Mouse (Mus musculus) c-Kit-negative CD71-positive TER-119-positive erythroid progenitor cells, embryonic 14.5 days (primary cell): ENCODE measurements around the gene Sema5b.

Experiments used
- DNase-seq: peaks from one replicate; pipeline ENCODE4 v3.0.0-alpha.2; 2013; ENCODE audit warnings: low read depth, low spot score

Gene Sema5b

GRCm38 (mm10) chr16:35541117-35541641, at the start of gene Sema5b:
Sema5b (plus strand) TSS chr16:35541145.
- DNase-seq, result no peak

GRCm38 (mm10) chr16:35500342-35500741, 40.6 kb upstream of the Sema5b start:
- DNase-seq, result no peak

- no peak for DNase-seq
These were observed 39.7 kb upstream of the Sema5b start for GRCm38 (mm10) chr16:35501106-35501760.

- no peak for DNase-seq
These were observed 38.5 kb upstream of the Sema5b start for GRCm38 (mm10) chr16:35502456-35502855.

GRCm38 (mm10) chr16:35504266-35504665, 36.7 kb upstream of the Sema5b start:
- DNase-seq, result no peak

GRCm38 (mm10) chr16:35505786-35506185, 35.2 kb upstream of the Sema5b start:
- no peak for DNase-seq

GRCm38 (mm10) chr16:35508581-35508980, 32.4 kb upstream of the Sema5b start:
- no peak for DNase-seq

GRCm38 (mm10) chr16:35509331-35510070, 31.4 kb upstream of the Sema5b start:
- DNase-seq, result no peak

GRCm38 (mm10) chr16:35515977-35516612, 24.9 kb upstream of the Sema5b start:
- DNase-seq, result no peak

GRCm38 (mm10) chr16:35517976-35518951, 22.7 kb upstream of the Sema5b start:
- no peak for DNase-seq

- no peak for DNase-seq
These were observed 21.7 kb upstream of the Sema5b start for GRCm38 (mm10) chr16:35519245-35519644.

GRCm38 (mm10) chr16:35524200-35524599, 16.7 kb upstream of the Sema5b start:
- DNase-seq, result no peak

- DNase-seq, result no peak
These were observed 6.3 kb upstream of the Sema5b start for GRCm38 (mm10) chr16:35534630-35535029.

GRCm38 (mm10) chr16:35537651-35538050, 3.3 kb upstream of the Sema5b start:
- DNase-seq, result no peak

- no peak for DNase-seq
These were observed 1.9 kb upstream of the Sema5b start for GRCm38 (mm10) chr16:35539041-35539440.

- no peak for DNase-seq
These were observed 420 bp upstream of the Sema5b start for GRCm38 (mm10) chr16:35540333-35541116.

GRCm38 (mm10) chr16:35541661-35542420, 896 bp downstream of the Sema5b start:
- DNase-seq, result no peak

- DNase-seq, result no peak
These were observed 1.5 kb downstream of the Sema5b start for GRCm38 (mm10) chr16:35542421-35542780.

- no peak for DNase-seq
These were observed 4.8 kb downstream of the Sema5b start for GRCm38 (mm10) chr16:35545723-35546122.

- no peak for DNase-seq
These were observed 7.0 kb downstream of the Sema5b start for GRCm38 (mm10) chr16:35547966-35548365.
